Mouse (Mus musculus) cerebellum, adult 8-10 months (tissue): ENCODE data around the gene AC192777.2.
"Not testable (repeated sequence)": the region's sequence is repeated elsewhere in the genome, so short reads cannot be mapped to it uniquely, and the experiment has no call there.

Experiments
- DNase-seq: peaks from one replicate; pipeline ENCODE4 v3.0.0; 2022

AC192777.2 gene

DNA sequence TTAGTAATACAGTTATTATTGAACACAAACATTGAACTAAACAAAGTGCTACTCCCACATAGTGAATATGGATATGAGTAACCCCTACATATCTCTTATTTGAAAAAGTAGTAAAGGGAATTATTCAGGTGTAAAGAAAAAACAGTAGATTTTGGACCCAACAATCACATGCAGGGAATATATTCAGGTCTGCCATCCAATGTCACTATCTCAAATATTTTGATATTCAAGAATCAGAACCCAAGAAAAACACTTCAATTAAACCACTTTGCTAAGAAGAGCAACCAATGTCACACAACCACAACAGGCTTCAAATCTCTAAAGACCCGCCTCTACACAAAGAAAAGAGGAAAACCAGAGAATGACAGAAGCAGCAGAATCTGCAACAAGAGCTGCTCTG, at the start of gene AC192777.2:
Gene AC192777.2 (plus strand): TSS at position 301 of the 400 bp plus-strand sequence.
- not testable (repeated sequence) for DNase-seq

DNA sequence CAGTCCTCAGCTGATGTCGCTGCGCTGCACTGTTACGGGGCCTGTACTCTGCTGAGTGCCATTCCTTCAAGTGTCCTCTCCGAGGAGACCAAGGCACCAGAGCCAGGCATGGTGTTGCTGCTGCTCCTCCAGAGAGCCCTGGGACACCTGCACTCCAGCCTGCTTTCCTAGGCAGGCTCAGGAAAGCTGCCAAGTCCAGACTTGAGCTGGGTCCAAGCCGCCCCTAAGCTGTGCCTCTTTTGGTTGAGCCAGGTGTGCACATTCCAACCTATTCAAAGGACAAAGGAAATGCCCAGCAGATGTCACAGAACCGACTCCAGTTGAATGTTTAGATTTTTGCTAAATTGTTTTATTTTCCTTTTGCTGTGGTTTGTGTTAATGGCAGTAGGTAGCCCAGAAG, 20.9 kb downstream of the AC192777.2 start:
- DNase-seq = not testable (repeated sequence)

DNA sequence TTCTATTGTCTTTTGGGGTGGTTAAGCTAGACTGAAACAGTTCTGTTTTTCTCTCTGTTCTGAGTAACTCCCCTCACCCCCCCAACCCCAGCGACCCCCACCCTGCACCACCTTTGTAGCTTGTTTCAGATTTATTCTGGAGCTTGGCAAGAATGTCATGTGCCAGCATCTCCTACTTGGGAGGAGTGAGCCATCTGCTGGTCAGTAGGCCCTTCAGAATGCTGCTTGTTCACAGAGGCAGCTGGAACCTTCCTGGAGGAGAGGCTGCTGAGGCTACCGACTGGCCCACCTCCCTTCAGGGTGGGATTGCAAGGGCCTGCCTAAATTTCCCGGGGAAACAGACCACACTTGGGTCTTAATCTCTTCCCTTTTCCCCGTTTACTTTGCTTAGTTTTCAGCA, 21.6 kb downstream of the AC192777.2 start:
- not testable (repeated sequence) for DNase-seq
